Mouse (Mus musculus) adrenal gland (tissue): ENCODE measurements around the gene Chn2.

Experiments used
- intact Hi-C: fragments of 180-260 bp; cut with DNase I; formaldehyde crosslinking; loops from one replicate; pipeline ENCODE4 v1.15.1; 2025

Gene Chn2

DNA sequence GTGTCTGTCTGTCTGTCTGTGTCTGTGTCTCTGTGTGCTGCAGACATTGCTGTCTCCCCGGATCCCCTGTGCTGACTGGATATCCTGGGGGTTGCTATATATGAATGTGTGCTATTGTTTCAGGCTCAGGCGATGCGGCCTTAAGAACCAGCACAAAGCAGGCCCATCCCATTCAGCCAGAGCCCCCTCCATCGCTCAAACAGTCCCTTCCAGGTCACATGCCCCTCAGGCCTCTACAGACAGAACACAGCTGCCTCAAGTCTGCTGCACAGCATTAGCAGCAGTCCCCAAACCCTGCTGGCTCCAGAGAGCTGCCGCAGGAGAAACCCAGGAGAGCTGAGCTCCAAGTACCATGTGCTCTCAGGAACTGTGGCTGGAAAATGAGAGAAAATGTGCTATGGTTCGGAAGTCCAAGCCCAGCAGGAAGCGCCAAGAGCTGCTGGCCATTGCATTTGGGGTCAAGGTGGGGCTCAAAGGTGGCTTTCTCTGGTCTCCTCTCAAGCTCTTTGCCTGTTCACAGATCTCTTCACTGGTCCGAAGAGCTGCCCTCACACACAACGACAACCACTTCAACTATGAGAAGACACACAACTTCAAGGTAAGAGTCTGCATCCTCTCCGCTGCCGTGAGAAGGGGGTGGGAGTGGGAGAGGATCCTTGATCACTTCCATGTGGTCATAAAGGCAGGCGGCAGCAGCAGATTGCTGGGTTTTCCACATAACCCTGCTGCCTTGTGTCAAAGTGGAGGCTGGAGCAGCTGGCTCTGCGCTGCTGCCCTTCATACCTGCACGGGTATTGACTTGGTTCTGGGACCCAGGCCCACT lies 233.4 kb downstream of the Chn2 start:
- intact Hi-C loops: no loop called here

DNA sequence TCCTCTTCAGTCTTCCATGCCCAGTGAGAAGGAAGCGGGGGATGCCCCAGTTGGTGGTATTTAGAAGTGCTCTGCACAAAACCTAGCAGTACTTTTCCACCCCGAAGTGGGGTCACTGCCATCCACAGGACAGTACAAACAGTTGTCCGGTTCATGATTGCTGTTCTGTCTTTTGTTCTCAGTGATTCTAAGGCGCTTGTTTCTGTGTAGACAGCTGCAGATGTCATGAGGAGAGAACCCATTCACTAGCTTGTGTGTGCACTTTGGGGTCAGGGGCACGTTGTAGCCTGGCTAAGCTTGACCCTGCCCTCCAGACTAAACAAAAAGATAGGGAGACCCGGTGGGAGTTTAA lies 234.0 kb downstream of the Chn2 start:
- intact Hi-C loops: no loop called here

DNA sequence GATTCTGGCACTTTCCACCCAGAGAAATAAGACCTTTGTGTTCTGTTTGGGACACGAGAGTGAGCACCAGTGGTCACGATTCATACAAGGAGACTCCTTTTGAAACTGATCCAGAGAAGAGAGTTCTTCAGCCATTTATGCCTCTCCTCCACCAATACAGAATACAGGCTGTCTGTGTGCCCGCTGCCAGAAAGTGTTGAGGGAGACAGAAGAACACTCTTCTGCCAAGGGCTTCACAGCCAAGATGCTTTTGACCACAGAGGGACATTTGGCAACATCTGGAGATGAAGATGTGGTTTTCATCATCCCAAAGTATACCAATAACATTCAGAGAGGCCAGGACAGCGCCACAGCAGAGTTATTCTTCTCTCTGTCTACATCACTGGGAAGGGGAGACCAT lies 237.9 kb downstream of the Chn2 start:
- intact Hi-C loops: no loop called here

DNA sequence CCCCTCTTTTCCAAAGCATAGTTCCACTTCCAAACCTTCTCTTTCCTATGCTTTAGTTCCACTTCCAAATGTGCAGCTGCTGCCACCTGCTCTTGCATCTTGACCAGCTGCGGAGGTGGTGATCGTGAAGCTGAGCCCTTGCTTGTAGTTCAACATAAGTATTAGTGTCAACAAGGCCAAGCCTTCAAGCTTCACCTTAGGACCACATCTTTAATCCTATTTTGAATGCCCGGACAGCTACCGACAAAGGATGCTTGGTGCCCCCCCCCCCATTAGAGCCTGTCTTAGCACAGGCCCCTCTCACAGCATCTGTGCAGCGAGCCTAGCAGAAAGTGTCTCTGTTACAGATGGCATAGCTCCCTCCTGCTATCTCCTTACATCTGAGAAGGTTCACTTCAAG lies 238.5 kb downstream of the Chn2 start:
- intact Hi-C loops: no loop called here

DNA sequence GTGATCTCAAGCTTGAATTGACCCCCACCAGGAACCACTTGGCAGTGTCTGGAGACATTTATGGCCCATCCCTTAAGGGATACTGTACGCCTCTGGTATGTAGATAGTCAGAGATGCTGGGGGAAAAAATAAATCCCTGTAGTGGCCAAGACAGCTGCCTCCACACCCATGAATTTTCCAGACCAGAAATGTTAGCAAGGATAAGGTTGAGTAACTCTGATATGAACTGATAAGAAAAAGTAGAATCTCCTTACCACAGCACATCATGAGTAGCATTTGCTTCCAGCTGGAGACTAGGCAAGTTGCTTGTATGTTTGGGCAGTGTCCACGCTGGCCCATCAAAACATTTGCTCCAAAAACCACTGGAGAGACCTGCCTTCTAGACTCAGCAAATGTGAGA lies 239.3 kb downstream of the Chn2 start:
- intact Hi-C loops: no loop called here

DNA sequence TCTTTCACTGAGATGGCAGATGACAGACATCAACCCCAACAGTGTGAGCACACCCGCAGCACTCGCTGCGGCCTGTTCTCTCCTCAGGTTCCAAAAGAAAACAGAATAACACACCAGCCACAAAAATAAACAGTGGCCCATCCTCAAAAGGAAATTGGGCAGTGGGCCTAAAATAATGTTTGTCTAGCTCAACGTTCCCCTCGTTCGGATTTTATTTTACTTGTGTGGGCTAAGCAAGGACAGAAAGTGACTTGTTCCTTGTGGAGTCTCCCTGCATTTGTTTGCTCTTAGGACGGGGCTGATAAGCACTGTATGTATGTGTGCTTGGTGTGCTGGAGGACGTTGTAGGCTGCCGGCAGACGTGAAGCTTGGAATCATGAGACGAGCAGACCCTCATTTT lies 240.0 kb downstream of the Chn2 start:
- intact Hi-C loops: no loop called here

DNA sequence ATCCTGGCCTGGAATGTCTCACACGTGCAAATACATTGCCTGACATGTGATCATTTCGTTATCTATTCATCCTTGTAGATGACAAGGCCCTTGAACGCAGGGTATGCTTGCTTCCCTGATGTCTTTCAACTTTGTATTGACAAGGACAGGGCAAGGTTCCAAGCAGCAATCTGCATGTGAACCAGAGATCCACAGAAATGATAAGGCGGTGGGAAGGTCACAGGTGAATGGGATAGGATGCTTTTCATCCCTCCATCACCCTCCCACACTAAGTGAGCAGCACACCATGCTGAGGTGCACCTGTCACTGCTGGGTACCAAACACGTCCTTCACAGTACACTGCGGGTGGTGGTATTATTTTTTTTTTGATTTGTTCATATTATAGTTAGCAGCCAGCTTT lies 240.9 kb downstream of the Chn2 start:
- intact Hi-C loops: no loop called here

DNA sequence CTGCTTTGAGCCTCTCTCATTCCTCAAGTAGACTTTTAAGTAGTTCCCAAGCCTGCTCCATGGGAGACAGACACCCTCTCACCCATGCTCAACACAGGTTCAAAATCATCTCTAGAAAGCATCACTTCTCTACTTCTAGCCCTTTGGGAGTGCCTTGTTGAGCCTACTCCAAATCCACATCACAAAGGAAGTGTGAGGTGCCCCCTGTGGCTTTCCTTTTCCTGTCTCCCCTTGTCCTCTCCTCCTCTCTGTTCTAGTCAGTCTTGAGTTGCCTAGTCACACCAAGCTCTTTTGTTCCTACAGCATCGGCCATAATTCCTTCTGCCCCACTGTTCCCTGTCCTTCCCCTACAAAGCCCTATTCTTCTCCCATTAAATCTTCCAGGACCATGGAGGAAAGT lies 243.9 kb downstream of the Chn2 start:
- intact Hi-C loops: no loop called here

DNA sequence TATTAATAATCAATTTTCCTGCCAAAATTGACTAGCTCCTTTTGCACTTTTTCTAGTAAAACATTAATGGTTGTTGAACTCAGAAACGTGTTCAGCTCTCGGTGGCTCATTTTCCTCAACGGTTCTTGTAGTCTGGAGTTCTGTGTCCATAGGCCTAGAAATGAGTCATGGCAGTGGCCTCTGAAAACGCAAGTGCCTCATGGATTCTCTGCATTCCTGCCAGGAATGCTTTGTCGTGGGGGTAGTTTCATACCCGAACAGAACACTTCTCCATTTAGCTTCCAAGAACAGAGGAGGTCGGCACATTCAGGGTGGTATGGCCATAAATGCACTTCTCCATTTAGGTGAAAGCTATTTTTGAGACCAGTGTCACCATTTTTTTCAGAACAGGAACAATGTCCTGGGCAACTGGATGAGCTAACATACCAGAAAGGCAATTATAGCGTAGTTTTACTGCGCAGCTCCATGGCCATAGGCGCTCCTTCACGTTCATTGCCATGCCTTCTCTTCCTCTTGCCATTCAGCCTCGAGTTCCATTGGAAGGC lies 244.9 kb downstream of the Chn2 start:
- intact Hi-C loops: no loop called here

DNA sequence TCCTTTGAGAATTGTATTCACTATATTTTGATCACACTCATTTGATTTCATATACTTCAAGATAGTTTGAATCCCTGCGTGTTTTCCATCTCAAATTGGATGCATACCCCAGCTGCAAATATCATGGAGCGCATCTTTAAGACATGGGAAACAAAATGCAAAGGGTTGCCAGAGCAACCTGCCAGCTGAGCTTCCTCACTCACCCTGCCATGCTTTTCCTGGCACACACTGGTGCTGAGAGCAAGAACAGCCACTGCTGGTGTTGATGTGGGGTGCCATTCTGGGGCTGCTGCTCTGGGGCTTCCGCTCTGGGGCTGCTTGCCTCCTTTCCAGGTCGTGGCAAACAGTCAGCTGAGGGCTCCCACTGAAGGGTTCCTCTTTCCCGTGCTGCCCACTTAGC lies 247.5 kb downstream of the Chn2 start:
- intact Hi-C loops: no loop called here

DNA sequence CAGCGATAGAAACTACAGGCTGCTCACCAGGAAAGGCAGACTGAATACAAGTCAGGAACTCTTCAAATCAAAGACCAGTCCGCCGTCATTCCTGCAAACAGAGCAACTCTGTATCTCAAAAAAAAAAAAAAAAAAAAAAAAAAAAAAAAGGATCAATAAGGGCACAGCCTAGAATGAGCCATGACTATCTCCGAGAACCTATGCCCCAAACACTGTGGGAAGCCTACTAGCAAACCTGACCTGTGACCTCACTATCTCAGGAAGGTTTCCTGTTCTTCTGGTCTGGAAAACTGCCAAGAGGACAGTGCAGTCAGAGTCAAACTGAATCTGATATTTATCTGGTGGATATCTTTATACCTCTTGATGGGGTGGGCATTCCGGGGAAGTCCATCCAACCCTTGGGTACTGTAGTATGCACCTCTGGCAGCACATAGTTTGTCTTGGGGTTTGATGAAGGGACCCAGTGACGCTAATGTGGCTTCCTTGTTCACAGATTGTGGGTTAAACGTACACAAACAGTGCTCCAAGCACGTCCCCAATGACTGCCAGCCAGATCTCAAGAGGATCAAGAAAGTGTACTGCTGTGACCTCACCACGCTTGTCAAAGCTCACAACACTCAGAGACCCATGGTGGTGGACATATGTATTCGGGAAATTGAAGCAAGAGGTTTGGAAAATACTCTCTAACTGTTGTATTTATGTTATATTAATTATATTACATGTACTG lies 250.6 kb downstream of the Chn2 start:
- intact Hi-C loops: no loop called here

DNA sequence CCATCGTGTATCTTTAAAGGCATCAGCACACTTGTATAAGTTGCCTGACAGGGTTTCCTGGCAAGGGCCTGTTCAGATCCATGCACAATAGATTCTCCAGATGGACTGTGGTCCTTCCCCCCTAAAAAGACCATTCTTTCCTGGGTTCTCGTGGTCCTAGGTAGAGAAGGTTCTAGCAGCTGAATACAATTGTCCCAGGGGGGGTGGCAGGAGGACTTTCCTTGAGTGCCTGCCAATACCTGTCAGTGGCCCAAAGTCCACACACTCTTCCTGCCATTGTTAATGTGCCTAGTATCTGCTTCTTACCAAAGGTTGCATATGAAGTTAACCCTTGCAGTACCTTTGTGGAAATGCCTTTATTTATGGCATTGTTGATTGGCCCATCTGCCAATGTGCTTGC lies 257.9 kb downstream of the Chn2 start:
- intact Hi-C loops: no loop called here

DNA sequence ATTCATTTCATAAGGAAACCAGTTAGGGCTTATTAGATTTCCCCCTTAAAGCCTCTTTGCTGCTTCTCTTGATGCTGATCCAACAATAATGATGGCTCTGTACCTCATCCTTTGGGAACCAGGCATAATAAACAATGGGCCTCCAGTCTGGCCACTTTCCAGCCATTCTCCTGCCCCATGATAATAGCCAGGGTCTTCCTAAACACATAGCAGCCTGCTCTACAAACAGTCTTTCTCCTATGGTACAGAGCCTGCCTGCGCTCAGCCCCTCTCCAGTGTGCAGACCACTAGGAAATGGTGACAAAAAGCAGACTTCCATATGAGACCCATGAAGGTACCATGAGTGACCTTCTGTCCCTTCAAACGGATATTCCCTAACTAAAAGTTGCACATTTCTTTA lies 260.1 kb downstream of the Chn2 start:
- intact Hi-C loops: no loop called here

DNA sequence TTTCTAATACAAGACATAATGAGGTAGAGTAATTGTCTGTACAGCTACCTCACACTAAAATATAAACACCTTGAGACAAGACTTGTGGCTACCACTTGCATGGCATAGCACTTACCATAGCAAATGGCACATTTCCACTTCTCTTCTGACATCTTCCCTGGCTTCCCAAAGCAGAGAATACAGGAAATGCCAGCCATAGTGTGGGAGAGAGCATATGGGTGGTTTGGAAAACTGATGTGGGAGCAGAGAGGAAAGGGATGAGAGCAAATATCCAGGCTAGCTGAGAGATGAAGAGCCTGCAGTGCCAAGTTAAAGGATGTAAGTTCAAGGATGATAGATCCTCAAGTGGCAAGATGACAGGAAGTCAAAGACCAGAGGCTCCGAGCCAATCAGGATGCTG lies 266.4 kb downstream of the Chn2 start:
- intact Hi-C loops: no loop called here

DNA sequence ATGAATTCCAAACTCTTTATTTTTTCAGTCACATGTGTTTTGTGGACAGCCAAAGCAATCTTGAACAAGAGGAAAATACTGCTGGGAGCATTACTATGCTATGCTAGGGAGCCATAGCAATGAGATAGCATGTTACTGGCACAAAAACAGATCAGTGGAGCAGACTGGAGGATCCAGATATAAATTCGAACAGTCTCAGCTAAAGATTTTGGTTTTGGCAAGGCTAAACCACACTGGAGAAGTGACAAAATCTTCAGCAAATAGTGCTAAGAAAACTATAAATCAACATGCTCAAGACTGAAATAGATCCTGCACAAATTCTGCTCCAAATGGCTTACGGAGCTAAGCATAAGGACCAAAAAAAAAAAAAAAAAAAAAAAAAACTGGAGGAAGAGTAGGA lies 273.7 kb downstream of the Chn2 start:
- intact Hi-C loops: no loop called here

DNA sequence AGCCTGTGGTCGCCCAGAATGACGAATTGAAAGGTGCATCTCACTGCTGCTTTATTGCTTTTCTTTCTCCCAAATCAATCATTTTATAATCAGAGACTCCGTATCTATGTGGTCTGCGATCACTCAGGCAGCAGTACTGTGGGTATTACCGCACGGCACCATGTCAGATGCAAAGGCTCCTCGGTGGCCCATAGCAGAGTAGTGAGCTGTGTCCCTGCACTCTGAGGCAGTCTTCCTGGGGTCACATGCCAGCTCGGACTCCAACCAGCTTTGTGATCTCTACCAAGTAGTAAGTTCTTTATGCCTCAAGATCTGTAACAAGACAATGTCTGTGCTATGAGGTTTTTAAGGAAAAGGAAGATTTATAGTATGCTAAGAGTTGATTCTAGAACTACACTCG lies 279.3 kb downstream of the Chn2 start:
- intact Hi-C loops: no loop called here

DNA sequence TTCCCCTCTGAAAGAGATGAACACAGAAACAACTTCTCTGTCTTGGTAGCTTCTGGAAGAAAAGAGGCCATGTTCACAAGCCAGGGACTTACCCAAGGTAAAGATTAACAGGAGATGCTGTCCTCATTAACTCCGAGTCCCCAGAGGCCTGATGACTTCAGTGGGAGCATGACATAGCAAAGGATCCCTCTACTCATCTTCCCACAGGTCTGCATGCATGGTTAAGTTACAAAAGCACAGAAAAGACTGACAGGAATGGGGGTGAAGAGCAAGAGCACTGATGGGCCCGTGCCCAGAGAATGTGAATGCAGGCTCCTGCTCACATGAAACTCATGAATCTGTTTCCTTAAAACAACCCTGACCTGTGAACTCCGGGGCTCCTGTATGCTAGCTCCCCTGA lies 279.8 kb downstream of the Chn2 start:
- intact Hi-C loops: no loop called here

DNA sequence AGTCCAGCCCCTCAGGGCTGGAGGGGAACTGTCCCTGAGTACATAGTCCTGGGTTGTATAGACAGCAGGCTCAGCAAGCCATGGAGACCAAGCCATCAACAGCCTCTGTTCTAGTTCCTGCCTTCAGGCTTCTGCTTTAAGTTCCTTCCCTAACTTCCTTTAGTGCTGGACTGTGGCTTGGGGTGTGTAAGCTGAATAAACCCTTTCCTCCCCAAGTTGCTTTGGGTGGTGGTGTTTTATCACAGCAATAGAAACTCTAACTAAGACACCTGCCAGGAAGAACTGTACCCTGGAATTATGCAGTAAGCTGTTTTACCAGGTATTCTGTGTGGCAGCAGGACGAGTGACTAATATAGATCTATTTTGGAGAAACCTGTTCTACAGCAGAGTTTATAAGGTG lies 280.9 kb downstream of the Chn2 start:
- intact Hi-C loops: no loop called here

DNA sequence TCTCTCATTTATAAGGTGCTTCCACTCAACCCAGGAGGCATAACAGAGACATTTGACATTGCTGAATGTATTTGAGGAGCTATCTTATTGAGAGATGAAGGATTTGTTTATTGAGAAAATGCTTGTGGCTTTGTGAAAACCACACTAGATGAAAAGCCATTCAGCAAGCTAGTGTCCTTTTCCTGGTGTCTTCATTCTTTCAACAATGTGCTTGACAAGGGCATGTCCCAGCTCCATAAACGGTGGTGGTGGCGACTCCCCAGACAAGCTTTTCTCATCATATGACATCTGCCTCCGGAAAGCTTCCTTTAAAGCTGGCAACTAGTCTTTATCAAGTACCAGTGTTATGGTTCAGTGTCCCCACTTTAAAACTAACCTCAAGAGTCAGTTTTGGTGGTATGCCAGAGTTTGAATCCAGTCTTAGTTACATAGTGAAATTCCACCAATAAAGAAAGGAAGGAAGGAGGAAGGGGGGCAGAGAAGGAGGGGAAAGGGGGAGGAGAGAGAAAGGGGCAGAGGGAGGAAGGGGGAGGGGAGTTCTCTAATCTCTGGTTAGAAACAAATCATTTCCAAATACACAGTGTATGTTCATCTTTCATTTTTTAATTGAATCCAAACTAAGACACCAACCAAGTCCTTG lies 286.0 kb downstream of the Chn2 start, which contains the start of gene Prr15:
Gene Prr15 (plus strand): TSS at position 590 of the 640 bp plus-strand sequence.
- intact Hi-C loops: no loop called here

DNA sequence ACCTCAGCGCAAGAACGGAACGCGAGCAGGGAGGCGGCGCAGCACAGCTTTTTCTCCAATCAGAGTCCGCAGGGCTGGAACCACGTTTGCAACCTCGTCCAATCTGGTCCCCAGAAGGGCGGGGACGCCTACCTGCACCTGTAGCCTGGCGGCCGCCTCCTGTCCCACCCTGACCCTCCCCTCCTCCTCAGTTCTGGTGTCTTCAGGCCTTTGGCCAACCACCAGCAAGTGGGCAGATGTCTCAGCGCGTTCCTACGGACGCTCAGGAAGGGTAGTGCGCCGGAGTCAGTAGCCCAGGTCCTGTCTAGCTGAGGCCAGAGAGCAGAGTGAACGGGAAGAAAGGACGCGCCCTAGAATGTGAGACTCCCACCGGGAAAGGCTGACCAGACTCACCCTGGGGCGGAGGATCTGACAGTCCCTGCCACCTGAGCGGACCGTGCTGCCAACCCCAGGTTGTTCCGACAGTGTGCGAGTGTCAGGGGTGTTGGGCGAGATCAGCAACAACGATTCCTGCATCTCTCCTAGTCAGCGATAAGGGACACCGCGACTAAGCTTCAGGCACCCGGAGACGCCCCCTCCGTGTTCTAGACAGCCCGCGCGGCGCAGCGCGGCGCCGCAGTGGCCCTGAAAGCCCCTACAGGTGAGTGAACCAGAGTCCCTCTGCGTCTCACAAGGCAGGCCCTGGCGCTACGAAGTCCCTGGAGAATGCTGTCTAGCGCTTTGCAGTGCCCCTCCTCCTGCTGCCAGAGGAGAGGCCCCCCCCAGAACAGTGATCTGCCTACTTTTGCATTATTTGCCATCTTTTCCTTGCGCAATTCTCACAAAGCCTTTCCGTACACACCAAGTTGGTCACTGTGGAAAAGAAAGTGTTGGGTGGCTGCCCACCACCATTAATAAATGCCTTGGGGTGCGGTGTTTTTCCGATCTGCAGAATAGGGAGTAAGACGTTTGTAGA lies 287.6 kb downstream of the Chn2 start:
- intact Hi-C loops: no loop called here

DNA sequence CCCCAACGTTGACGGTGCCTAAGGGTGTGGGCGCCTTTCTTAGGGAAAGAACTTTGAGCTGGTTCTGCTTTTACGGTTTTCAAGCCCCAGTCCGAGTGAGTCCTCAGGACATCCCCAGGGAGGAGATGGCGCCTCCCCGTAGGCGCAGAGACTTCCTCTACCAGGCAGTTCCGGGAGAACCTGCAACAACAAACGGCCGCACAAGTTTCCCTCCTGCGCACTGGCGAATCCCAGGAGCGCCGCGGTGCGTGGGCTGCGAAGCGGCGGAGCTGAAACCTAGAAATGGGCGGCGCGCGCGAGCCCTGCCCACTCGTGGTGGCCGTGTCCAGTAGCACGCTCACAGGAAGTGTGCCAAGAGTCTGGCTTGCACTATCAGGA lies 288.3 kb downstream of the Chn2 start:
- intact Hi-C loops: no loop called here
